Mouse (Mus musculus) CD8-positive naive resting alpha-beta T cell, adult 2 months (primary cell): Measurements from ENCODE around the gene Gipc1.

Experiments
- DNase-seq, 2 experiments: peaks; one replicate each; pipeline ENCODE4 v3.0.0; 2022; ENCODE audit warnings: low read depth in 2 of 2, low spot score in 2 of 2

Gipc1 gene

GRCm38 (mm10) chr8:83674497-83674896, 22.0 kb downstream of the Gipc1 start:
- DNase-seq = no peak

- no peak for DNase-seq
Measured at GRCm38 (mm10) chr8:83679866-83680265, 27.4 kb downstream of the Gipc1 start.

GRCm38 (mm10) chr8:83680603-83681002, 28.1 kb downstream of the Gipc1 start:
- no peak for DNase-seq

DNA sequence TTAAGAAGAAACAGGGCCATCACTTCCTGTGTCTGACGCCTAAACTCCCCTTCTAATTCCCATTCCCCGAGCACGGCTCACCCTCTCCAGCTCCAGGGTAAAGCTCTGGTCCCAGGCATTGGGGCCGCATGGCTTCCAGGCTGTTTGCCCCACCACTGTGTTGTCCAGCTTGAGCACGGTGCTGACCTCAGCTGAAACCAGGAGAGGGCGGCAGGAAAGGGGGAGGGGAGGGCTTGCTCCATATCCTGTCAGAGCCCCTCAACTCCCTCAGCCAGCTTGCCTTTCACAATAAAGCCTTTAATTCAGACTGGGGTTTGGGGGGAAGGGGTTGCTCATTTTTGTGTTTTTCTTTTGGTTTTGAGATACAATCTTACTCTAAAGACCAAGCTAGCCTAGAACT, 28.6 kb downstream of the Gipc1 start:
- no peak for DNase-seq

DNA sequence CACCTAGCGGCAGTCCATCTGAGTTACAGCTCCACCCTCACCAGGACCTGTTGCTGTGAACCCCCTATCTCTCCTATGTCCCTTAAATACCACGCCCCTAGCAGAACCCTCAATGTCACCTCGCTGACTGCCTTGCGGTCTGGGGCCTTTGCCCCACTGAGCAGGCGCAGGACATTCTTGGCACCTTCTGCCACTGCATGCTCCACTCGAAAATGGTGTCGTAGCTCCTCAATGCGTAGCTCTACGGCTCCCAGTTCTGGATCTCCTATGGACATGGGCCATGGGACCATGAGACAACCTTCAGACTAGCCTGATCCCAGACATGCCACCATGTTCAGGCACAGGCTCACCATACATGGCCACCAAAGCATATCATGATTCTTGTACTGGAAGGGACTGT, 32.0 kb downstream of the Gipc1 start:
- no peak for DNase-seq

DNA sequence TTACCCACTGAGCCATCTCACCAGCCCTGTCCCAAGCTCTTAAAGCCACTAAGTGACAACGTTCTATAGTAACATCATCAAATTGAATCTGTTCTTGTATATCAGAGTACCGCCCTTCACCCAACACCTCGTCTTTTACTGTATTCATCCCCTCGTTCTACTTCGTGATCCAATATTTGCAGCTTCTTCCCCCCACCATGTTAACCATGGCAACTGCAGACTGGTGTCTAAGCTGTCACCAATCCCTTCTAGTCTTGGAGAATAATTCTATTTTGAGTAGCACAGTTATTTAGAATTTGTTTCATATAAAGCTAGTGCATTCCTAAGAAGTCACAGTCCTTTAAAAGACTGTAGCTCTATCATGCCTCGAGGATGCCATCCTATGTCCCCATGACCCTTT, 36.8 kb downstream of the Gipc1 start:
- no peak for DNase-seq

- no peak for DNase-seq
Measured at GRCm38 (mm10) chr8:83693609-83694236, 41.2 kb downstream of the Gipc1 start.

GRCm38 (mm10) chr8:83694369-83695160, 42.1 kb downstream of the Gipc1 start:
- DNase-seq = no peak

DNA sequence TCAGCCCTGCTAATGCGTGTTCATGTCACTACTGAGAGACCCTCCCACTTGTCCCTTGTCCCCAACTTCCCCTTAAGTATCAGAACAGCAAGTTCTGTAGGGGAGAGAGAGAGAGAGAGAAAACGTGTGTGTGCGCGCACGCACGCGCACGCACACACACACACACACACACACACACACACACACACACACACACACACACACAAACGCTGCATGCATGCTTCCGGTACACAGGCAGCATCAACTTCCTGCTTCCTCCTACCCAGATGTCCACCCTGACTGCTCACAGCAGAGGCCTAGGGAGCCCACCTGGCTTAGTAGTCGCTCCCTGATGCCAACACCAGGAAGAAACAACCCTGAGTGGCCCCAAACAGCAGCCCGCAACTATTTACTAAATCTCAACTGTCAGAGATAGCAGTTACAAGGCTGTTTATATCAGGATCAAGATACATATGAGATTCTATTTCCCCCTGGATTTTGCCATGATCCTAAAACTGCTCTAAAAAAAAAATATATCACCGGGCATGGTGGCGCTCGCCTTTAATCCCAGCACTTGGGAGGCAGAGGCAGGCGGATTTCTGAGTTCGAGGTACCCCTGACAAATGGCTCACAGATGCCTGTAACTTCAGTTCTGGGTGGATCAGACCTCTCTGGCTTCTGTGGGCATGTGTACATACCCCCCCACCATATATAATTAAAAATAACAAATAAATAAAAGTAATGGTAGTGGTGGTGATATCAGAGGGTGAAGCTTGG, 43.1 kb downstream of the Gipc1 start:
- peak in 1 of 2 experiments; percentile 44 for DNase-seq

DNA sequence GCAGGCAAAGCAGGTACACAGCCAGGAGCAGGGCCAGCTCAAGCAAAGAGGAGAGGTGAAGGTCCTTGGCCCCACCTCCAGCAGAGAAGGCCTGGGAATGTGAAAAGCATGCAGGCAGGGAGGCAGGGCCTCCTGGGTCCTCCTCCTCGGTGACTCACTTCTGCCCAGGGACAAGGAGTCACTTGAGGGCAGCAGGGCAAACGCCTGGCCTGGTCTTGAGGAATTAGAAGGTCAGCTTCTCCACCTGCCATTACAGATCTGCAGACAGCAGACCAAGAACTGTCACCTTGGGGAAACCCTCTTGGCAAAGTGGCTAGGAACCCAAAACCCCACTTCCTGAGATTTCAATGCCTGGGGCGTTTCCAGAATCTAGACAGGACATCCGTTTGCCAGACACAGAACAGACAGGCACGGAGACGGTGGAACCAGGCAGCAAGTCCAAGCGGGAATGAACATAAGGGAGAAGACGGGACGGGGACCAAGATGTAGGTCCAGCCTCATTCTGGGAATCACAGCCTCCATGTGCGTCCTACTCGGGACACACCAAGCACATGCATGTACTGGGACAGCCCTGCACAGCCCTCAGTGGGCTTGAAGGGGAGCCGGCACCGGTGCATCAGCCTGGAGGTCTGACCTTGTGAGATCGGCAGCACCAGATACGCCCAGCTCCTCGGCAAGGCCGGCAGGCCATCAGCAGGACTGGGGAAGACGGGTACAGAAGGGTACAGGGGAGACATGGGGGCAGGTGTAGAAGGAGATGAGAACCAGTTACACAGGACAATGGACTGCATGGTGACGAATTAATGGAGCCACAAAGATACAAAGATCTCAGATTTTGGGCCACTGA, 45.1 kb downstream of the Gipc1 start:
- peak in 1 of 2 experiments; percentile 6 for DNase-seq

GRCm38 (mm10) chr8:83698291-83698660, 45.8 kb downstream of the Gipc1 start:
- DNase-seq = peak; percentile 63 to 69

DNA sequence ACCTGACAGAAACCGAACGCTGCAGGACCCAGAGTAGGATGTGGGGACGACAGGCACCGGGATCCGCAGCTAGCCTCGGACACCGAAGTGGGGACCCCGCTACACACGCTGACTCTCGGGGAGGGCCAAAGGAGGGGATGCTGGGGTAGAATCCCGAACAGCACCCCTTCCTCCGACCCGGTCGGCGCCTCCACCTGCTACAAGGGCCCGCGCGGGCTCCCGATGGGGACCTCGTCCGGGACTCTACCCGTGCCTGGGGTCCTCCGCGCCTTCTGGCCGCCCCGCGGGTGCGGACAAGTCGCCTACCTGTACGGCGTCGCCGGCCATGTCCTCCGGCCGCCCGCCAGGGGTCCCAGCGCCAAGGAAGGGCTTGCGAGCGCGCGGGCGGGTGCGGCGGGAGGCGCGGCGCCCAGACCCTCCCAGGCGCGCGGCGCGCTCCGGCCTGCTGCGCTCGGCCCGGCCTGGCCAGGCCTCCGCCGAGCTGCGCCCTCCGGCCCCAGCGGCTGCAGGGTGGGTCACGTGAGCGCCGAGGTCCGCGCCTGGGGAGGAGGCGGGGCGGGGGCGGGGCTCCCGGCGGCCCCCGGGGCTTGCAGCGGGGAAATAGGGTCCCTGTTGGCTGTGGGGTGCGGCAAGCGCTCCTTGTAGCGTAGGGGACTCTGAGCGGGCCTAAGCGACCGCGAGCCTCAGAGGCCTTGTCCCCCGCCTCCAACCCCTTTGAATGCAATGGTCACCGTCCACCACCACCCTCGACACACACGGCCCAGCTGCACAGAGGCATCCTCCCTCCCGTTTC, 46.4 kb downstream of the Gipc1 start, which contains the start of gene Pkn1:
TSS of gene Pkn1 (minus strand) at position 519 of the 793 bp plus-strand sequence.
- DNase-seq = no peak

DNA sequence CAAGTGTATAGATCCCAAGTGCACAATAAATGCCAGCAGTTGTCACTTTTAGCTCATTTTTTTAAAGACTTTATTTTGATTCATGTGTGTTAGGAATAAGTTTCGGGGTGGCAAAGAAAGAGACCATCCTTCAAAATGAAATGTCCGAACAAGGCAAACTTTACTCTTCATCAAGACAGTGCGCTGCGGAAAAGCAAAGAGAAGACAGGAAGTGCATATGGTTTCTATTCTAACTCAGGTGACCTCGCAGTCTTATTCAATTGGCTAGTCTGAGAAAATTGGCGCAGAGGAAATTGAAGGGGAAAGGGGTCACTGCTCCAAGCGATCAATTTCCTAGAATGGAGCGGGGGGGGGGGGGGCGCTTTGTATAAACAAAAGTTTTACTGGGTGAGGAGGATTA, 47.1 kb downstream of the Gipc1 start:
- DNase-seq = peak in 1 of 2 experiments; percentile 32

DNA sequence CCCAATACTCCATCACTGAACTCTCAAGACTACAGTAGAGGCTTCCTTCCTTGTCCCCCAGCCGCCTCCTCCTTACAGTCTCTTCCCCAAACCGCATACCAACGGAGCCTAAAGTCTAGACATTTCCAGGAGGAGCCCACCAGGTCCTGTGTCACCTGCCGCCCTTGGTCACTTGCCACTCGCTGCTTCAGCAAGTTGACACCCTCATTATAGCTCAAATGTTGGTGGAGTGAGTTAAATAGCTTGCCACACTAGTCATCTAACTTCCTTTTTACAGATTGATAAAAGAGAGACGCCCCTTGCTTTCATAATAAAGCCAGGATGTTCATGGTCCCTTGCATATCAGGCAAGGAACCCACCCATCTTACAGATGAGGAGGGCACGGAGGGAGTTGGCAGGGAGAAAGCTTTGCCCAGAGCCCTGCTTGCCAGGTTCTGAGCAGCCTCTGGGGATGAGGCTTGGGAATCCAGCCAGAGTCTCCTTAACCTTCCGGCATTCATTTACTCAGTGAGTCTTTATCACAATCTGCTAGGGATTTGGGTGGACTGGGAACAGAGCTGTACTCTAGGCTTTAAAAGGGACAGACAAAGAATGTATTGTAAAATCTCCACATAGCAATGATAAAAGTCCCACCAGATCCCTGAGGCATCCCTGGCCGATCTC, 48.1 kb downstream of the Gipc1 start:
- no peak for DNase-seq

GRCm38 (mm10) chr8:83703426-83703825, 50.9 kb downstream of the Gipc1 start:
- DNase-seq = no peak

- DNase-seq = no peak
Measured at GRCm38 (mm10) chr8:83706411-83706810, 53.9 kb downstream of the Gipc1 start.

DNA sequence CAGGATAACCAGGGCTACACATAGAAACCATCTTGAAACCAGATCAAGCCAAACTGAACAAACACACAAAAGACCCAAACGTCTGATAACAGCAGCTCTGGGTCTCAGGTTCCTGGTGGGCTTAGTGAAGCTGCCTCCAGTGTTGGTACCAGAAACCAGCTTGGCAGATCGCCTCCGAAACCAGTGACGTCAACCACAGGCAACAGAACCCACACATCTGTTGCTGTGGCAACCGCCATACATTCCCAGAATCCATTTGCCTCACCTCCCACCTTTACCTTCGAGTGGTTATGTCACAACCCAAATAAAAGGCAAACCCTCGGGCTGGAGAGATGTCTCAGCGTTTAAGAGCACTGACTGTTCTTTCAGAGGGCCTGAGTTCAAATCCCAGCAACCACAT, 55.1 kb downstream of the Gipc1 start:
- no peak for DNase-seq
